Mouse (Mus musculus) spleen, adult 12 weeks (tissue): ENCODE measurements around the gene Laptm4a.

Source experiments
- DNase-seq: peaks from one replicate; pipeline ENCODE4 v3.0.0; 2022; ENCODE audit warnings: low spot score

Gene Laptm4a

DNA sequence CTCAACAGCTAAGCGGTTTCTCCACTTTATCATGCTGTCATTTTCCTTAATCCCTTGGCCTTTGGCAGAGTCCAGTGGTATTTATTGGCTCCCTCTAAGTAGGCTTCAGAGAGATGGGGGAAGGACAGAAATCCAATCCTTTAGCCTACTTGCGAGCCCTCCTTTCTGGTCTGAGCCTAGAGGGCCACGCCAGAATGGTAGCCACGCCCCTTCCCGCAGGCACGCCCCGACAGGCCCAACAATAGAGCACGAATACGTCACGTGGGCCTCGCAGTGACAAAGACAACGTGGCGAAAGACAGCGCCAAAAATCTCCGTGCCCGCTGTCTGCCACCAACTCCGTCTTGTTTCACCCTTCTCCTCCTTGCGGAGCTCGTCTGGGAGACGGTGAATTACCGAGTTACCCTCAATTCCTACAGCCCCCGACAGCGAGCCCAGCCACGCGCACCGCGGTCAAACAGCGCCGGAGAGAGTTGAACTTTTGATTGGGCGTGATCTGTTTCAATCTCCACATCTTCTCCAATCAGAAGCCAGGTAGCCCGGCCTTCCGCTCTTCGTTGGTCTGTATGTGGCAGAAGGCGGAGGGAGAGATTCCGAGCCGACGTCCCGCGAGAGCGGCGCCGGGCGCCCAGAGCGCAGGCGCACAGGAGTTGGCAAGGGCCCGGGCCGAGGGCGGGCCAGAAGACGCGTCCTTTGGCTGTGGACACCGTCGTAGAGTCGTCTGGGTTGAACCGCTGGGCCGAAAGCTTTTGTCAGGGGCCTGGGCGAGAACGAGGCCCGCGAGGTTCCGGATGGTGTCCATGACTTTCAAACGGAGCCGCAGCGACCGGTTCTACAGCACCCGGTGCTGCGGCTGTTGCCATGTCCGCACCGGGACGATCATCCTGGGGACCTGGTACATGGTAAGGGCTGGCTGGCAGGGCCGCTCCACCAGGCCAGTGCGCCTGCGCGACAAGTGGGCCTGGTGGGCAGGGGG is at the start of gene Laptm4a:
TSS of gene Laptm4a (plus strand) at position 271 of the 975 bp plus-strand sequence.
- DNase-seq: peak; percentile 95

DNA sequence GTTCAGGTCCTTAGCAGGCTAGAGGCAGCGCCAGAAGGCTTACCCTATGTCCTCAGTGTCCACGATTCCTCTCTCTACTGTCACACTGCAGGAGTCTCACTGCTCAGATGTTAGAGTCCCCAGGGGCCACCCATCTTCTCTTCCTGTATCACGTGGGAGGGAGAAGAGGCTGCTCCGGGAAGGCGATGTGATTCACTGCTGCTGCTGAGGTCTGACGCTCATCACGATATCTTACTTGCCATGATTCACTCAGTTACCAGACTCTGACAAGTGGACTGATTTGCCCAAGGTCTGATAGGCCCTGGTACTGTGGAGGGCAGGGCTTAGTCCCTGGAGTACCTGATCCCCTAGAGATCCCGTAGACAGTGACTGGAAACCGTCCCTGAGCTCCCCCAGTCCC is 45.9 kb upstream of the Laptm4a start:
- DNase-seq: no peak

DNA sequence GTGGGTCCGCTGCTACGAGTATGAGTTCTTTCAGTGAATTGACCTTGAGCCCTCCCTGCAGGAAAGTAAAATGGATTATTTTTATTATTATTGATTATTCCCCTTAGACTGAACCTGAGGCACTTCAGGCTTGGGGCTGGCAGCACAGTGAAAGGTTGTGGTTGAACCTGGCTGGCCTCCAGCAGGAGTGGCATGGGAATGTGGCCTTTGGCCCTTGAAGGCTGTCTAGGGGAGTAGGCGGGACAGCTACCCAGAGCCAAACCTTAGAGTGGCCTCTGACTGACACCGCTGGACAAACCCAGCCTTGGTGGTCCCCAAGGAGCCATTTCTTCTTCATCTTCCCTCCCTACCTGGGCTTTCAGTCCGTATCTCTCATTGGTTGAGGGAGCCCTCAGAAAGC is 44.6 kb upstream of the Laptm4a start:
- no peak for DNase-seq

DNA sequence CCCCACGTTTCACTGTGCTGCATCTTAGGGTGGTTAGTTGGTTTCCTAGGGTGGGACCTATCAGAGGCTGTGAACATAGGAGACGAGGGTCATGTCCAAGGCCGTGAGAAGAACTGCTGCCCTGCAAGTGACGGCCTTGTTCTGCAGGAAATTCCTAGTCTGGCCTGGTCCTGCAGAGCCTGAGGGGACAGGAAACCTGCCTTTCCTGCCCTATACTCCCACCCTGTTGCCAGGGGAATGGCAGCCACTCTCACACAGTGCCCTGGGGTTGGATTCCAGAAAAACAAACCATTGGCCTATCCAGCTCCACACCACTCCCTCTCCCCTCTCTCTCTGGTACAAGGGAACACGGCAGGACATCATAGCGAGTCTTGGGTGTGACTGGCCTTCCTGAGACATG is 44.1 kb upstream of the Laptm4a start:
- DNase-seq: no peak

DNA sequence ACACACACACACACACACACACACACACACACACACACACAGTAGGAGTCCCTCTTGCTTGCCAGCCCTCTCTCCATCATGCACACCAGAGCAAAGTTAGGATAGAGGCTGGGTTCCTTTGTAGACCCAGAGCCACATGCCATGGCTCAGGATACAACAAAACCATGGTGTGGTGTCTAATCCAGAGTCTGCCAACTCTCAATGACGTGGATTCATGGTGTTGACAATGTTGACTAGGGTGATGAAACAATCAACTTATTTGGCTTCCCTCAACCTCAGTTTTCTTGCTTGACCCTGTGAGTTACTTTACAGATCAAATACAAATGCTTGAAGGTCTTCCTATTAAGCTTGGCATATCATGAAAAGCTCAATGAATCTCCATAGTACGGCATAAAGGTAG is 42.7 kb upstream of the Laptm4a start:
- DNase-seq: no peak

DNA sequence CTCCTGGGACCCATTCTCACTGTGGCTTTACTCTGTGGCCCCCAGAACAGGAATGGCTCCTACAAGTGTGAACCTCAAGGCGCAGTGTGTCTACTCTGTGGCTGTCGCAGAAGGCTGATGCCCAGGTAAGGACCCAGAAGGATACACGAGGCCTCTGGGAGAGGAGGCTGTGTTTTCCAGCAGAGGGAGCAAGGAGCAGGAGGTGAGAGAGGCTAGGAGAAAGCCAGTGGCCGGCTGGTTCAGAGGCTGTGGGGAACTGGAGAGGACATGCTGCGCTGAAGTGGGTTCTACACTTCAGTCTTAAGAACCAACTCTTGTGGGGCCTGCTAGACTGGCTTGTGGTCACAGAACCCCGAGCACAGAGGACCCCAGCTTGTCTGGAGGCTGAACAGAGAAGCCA is 42.1 kb upstream of the Laptm4a start:
- no peak for DNase-seq

DNA sequence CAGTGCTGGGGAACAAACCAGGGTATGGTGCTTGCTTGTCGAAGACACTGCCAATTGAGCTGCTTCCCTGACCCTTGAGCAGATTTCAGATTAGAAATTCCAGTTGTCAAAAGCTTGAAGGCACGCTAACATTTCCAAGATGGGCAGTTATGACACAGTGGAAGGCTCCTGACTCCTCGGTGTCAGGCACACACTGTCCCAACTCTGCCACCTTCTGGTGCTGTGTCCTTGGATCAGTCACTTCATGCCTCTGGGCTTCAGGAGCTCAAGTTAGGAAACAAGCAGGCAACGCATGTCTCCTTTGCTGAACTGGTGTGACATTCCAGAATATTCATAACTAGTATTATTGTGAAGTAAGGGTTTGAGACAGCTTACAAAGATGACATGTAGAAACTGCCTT is 39.7 kb upstream of the Laptm4a start:
- DNase-seq: no peak

DNA sequence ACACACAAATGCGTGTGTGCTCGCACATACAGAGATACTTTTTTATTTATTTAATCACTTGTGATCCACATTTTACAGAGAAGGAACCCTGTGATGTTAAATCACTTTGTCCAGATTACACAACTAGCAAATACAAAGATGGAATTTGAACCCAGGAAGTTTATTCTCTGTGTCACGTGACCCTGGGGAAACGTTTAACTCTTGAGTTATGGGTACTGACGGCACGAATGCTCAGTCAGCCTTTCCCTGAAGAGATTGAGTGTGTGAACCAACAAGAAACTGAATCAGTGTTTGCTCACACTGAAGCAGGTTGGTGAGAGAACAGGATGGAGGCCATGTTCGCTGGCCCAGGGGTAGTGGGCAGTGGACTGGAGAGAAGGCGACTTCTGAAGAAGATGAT is 39.1 kb upstream of the Laptm4a start:
- DNase-seq: no peak

DNA sequence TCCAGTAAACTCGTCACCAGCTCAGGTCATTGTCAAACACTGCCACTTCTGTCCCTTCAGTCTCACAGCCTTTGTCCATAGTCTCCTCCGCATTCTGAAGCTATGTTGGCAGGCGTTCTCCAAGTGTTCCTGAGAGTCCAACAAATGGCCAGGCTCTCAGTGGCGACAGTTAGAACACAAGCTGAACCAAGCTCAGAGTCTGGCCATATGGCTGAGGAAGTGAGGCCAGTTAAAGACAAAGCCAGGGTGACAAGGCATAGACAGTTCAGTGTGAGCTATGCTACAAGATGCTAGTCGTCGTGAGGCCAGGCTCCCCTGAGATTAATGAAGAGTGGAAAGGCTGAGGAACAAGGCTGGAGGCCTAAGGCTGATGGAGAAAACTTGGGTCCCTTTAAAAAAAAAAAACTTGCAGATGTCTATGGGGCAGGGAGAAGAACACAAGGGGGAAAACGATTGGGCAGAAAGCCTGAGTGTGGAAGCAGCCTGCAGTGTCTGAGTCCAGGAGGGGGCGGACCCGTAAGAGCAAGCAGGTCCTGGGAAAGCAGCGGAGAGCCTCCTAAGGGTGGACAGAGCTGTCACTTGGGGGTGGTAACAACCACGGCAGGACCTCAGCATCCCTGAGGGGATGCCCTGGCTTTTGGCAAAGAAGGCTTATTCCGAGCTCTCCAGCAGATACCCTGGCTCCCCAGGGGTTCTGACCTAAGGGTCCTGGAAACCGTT is 36.9 kb upstream of the Laptm4a start:
- DNase-seq: no peak

DNA sequence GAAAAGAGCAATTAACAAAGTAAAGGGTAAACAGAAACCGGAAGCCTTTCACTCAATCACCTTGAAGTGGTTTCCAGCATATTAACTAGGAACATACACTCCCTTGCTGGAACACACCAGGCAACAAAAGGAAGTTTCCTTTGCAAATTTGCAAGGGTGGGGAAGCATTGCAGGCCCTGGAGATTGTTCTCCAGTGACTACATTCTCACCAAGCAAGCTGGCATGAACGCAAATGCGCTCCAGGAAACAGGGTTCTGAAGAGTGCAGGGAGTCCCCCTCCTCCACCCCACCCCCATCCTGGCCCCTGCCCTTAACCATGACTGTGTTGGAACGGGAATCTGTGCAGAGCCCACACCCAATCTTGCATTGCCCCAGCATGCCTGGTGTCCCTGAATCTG is 36.3 kb upstream of the Laptm4a start:
- no peak for DNase-seq

DNA sequence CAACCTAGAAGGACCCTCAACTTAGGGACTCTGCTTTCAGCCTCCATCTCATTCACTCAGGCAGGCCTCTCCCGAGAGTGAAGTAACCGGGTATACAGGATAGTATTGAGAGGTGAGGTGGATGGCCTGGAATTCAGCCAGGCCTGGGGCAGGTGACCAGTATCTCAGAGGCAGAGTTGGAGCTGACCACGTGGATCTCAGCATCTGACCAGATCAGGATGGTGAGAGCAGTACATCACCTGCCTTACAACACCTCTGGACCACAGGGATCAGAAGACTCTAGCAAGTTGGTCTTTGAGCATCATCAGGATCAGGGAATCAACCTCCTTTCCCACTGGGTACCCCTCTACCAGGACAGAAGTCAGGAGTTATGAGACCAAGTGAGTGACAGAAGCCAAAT is 35.5 kb upstream of the Laptm4a start:
- no peak for DNase-seq

DNA sequence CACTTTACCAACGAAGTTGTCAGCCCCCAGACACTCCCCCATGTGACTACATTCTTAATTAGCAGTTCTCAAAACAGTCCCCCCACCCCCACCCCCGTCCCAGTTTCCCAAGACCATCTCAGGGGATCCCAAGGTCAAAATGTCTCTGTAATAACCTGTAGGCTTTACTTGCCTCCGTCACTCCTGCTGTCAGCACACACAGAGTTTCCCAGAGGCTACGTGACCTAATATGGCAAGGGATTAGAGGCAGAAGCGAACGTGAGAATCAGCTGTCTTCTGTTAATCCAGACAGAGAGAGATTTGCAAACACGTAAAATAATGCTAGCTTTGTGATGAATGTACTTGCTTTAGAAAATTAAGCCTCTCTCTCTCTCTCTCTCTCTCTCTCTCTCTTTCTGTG is 33.0 kb upstream of the Laptm4a start:
- DNase-seq: no peak

DNA sequence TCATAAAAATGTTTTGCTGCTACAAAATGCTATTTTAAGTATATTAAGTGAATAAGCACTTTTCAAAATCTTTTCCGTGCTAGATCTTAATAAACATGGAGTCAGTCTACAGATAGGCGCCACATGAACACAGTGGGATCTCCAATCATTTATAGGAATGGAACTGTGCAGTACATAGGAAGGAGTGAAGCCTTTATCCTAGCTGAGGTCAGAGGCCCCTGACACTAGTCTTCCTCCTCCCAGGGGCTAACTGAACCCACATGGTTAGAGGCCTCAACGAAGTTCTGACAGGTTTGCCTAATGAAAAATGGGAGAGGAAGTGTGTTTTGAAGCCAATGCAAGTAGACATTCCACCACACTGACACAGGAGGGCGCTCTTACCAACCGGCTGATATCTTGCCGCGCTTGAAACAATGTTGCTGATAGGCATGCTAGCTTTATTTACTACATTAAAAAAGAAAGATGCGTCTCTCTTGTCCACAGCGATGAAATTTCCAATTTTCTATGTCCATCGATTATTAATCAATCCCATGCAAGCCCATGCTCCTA is 32.3 kb upstream of the Laptm4a start:
- DNase-seq: peak; percentile 42

DNA sequence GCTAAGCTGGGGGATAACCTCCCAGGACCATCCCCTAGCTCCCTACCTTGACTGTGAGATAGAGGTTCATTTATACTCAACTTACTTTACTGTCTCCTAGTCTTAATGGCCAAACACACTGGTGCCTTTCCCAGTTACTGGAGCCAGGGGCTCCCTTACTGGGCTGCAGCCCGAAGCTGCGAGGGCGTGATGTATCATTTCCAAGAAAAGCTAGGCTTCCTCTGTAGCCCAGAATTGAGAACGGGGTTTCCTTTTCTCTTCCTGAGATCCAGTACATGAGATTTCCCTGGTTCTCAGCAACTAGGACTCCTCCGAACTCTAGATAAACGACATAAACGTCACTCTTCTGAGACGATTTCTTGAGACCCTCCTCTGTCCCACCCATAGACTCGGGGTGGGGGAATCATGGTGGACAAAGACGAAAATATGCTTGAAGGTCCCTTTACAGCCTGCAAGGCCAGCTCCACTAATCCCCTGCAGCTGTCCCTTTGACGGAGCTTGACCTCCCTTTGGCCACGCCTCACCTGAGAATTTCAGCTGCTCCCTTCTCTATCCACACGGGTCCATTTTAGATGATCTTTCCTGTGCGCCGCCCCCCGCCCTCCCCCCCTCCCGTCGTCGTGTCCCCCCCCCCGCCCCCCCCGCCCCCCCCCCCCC is 28.5 kb upstream of the Laptm4a start:
- DNase-seq: no peak

DNA sequence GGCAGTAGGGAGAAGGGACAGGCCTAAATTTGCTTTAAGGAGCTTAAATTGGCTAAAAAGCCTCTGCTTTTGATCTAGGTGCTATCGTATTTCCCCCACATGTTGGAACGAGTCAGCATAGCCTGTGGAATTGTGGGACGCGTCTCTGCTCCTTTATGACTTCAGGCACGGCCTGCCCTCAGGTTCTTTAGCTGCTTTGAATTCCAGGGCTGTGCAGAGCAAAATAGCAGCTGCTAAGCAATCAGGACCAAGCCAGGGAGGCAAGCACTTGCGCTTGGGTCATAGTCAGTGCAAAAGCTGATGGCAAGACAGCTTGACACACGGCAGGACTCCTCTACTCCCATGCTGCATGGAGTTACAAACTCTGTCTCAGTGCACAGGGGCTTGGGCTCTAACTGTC is 24.3 kb upstream of the Laptm4a start:
- DNase-seq: no peak

DNA sequence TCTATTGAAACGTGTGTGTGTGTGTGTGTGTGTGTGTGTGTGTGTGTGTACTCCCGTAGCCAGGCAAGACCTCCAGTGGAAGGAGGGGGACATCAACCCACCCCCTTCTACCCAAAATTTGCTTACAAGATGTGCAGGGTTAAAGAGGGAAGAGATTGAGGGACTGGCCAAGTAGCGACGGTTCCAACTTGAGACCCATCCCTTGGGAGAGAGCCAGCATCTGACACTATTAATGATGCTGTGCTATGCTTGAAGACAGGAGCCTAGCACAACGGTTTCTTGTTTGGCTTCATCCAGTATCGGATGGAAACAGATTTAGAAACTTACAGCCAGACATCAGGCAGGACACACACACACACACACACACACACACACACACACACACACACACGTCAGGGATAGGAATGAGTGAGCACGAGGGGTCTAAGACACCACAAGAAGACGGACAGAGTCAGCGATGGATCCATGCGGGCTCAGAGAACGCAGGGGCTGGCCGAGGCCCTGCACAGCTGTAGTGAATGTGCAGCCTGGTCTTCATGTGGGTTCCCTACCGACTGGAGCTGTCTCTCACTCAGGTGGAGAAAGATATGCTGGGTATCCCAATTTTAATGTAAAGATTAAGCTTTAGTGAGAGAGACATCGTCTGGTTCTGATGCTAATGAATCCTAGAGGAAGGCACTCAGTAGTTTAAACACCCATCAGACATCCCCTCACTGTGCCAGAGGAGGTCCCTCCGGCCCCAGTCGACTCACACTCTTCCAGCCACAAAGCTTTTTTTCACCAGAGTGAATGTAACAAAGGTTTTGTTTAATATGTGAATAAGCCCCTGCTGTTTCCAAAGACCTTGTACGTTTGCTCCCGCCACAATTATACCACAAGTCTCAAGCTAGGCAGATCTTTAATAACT is 22.3 kb upstream of the Laptm4a start:
- DNase-seq: no peak

DNA sequence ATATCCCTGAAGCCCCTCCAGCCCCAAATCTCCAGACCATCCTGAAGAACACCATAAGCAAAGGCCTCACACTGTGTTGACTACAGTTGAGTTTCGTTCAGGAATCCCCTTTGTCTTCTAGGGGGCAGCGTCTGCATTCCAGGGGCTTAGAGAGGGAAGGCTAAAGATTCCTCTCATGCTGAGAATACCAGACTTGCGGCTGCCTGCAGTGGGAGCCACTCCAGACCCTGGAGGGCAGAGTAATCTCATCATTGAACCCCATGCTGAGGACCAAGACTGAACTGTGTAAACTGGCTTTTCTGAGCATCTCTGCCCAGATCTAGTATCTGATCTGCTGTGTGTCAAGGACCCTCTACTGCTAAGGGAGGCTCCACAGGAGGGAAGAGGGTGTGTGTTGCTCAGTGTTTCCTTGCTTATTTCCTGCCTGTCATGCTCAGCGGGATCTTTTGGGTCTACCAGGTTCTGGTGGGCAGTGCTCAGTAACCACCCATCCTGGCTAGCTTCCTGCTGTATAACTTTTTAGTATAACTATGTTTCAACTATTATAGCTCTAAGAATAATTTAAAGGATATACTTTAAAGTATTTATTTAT is 21.3 kb upstream of the Laptm4a start:
- no peak for DNase-seq

DNA sequence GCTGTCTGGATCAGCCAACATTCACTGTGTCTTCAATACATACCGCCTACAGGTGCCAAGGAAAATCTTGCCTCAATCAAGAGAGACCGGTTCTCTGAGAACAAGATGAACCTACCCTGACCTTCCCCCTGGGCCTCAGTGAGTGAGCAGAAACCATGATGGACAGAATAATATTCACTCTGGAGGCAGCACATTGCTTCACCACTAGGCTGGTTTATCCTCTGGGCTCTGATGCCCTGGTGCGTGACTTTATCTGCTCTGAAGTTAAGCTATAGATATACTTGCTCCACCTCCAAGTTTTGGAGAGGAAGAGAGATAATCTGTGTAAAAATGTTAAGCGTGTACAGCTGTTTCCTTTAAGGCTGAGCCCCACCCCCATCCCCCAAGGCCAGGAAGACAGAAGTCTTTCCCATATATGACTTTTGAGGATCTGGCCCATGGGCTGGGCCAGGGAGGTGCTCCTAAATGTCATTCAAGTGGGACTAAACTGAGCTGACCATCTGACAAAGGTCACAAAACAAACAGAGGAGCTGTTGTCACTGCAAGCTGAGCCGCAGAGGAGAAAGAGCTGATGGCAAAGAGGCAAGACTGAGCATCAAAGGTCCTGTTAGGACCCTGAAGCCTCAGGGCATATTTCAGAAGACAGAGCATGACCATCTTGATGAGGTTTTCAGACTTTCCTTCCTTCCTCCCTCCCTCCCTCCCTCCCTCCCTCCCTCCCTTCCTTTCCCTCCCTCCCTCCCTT is 20.4 kb upstream of the Laptm4a start:
- DNase-seq: no peak

DNA sequence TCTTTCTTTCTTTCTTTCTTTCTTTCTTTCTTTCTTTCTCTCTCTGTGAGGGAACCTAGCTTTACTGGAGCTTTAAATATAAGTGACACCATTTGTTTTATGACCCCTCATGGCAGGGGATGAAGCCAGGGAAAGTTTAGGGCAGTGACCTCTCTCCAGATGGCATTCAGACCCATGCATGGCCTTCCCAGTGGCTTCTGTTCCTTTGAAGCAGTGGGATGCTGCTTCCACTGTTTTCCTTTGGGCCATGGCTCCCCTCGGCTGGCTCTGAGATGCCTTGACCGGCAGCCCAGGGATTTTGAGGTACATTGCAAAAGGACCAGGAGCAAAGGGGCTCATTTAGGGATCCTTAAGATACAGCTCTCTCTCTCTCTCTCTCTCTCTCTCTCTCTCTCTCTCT is 19.5 kb upstream of the Laptm4a start:
- DNase-seq: no peak

DNA sequence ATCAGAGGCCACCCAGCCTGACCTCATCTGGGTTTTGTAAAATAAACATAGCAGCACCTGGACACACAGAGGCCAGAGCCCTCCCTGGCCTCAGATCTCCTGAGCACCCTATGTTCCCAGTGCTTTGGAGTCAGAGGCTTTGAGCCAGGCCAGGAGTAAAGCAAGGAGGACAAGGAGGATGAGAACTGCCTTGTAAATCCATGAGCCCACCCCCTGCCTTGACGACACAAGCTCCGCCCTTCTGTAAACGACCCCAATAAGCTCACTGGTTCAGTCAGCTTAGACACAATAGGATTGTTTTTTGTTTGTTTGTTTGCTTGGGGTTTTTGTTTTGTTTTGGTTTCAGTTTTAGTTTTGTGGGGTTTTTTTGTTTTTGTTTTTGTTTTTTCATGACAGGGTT is 19.0 kb upstream of the Laptm4a start:
- DNase-seq: no peak
